Mouse (Mus musculus) heart, embryonic 14.5 days (tissue): ENCODE measurements around the gene Slc36a2. TPM values are rescaled to one million over a fixed set of nuclear protein-coding genes. Genes with fewer than 3 reads are reported as not detected.

Experiments
- ATAC-seq: fragments of 200-750 bp; cut with Nextera tagmentation; 2 replicates; pipeline ENCODE4 v1.8.0; 2017; ENCODE audit warnings: low read depth, moderate TSS enrichment; ENCODE audit not compliant: insufficient number of reproducible peaks, insufficient read depth, low FRiP score
- H3K27ac ChIP-seq, 2 experiments: fragments of 200-500 bp in 1 of 2; fragments of 300-500 bp in 1 of 2; sonication (generic) in 1 of 2; replicated peaks in 1 of 2; 2 replicates each; pipeline ENCODE4 v1.5.1; 2012 to 2014; ENCODE audit warnings: low read depth in 2 of 2, low read length in 2 of 2, control low read depth in 1 of 2, mild to moderate bottlenecking in 1 of 2, mixed read lengths in 1 of 2; ENCODE audit not compliant: control insufficient read depth in 1 of 2, insufficient read depth in 1 of 2
- H3K27me3 ChIP-seq: fragments of 300-500 bp; sonication (generic); 2 replicates; pipeline ENCODE4 v1.6.1; 2014; ENCODE audit warnings: mild to moderate bottlenecking, low read length, control low read depth; ENCODE audit not compliant: control insufficient read depth, insufficient read depth
- H3K36me3 ChIP-seq: fragments of 300-500 bp; sonication (generic); 2 replicates; pipeline ENCODE4 v1.6.1; 2014; ENCODE audit warnings: mild to moderate bottlenecking, control low read depth, low read length, mixed read lengths; ENCODE audit not compliant: control insufficient read depth, insufficient read depth
- H3K4me1 ChIP-seq, 2 experiments: fragments of 200-500 bp in 1 of 2; fragments of 300-500 bp in 1 of 2; sonication (generic) in 1 of 2; 2 replicates each; pipeline ENCODE4 v1.6.1; 2012 to 2014; ENCODE audit warnings: low read length in 2 of 2, control low read depth in 1 of 2, mixed read lengths in 1 of 2; ENCODE audit not compliant: control insufficient read depth in 2 of 2, insufficient read depth in 2 of 2
- H3K4me2 ChIP-seq: fragments of 300-500 bp; sonication (generic); 2 replicates; pipeline ENCODE4 v1.6.1; 2014; ENCODE audit warnings: mild to moderate bottlenecking, low read length
- H3K4me3 ChIP-seq, 2 experiments: fragments of 200-500 bp in 1 of 2; fragments of 300-500 bp in 1 of 2; sonication (generic) in 1 of 2; 2 replicates each; pipeline ENCODE4 v1.5.1; 2012 to 2014; ENCODE audit warnings: low read length in 2 of 2, mild to moderate bottlenecking in 2 of 2, control low read depth in 1 of 2, low read depth in 1 of 2, moderate library complexity in 1 of 2; ENCODE audit not compliant: control insufficient read depth in 1 of 2, insufficient read depth in 1 of 2
- H3K9ac ChIP-seq: fragments of 300-500 bp; sonication (generic); 2 replicates; pipeline ENCODE4 v1.6.1; 2014; ENCODE audit warnings: mild to moderate bottlenecking, low read length
- H3K9me3 ChIP-seq: fragments of 300-500 bp; sonication (generic); 2 replicates; pipeline ENCODE4 v1.6.1; 2016; ENCODE audit warnings: low read length, control low read depth; ENCODE audit not compliant: control insufficient read depth
- WGBS: fragments of 180-500 bp; shearing (Covaris S2); extraction: QIAGEN DNeasy Blood & Tissue Kit; methylation state at CpG from one replicate; pipeline ENCODE4 v1.1.7; 2014; 5-methylcytosine and 5-hydroxymethylcytosine counted together
- polyA plus RNA-seq: library from polyadenylated mRNA; unstranded; fragments of >200 nt; fragmentation: Nextera tagmentation; extraction: Ambion mirVana; gene quantifications from 2 replicates; pipeline ENCODE4 v1.2.1, GENCODE M21; 2014

Slc36a2 gene
- polyA plus RNA-seq, 1 experiment from 2014 or later: 7.3 TPM

DNA sequence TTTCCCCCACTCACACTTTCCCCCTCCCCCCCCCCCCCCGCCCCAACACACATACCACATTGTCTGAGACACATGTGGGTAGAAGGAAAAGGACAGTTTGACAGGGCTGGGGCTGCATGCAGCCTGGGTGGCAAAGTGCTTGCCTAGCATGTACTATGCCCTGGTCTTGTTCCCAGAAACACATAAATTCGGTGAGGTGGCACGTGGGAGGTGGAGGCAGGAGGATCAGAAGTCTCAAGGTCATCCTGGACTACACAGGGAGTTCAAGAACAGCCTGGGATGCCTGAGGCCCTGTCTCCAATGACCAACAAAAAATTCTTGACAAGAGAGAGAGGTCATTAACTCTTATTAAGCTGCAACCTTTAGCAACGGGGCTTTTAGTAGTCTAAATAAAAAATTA lies 31.2 kb upstream of the Slc36a2 start:
- no peak for ATAC-seq
- H3K27me3 ChIP-seq: no peaks in the 10 kb centered on the region
- H3K4me2 ChIP-seq: no peak overlapping the region
- H3K36me3 ChIP-seq: peaks cover 19% of the 10 kb centered on the region
- no peak overlapping the region for H3K9ac ChIP-seq
- no peak overlapping the region for H3K27ac ChIP-seq
- WGBS: 70% methylated on average over 3 of the region's 4 CpGs
- H3K9me3 ChIP-seq: peaks cover 5% of the 10 kb centered on the region; the same call in 1 of the 2 replicates
- no peak overlapping the region for H3K4me3 ChIP-seq
- H3K4me1 ChIP-seq: peaks cover 0 to 5% of the 10 kb centered on the region in 2 experiments; a peak in 1 of 4 replicates

DNA sequence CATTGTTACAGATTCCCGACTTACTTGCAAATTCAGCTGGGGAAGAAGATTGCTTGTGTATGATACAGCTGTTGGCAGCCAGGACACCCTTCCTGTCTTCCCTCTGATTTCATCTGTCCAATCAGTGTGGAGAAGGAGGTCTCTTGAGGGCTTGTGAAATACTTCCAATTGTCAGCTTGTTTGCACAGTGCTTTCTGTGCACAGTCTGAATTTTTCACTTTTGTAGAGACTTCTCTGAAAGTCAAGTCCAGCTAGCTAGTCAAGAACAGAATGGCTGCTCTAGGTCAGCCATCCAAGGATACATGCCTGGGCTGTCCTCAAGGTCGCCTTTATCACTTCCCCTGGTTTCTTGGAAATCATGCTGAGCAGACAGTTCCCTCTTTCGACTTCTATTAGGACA lies 30.1 kb upstream of the Slc36a2 start:
- Histone ChIP-seq H3K27me3 (no peaks in the 10 kb centered on the region), H3K9ac (no peak overlapping the region), H3K36me3 (peaks cover 11% of the 10 kb centered on the region; the same call in 1 of the 2 replicates), H3K9me3 (peaks cover 5% of the 10 kb centered on the region; the same call in 1 of the 2 replicates), H3K4me2 (no peak overlapping the region), H3K27ac (no peak overlapping the region), H3K4me3 (no peak overlapping the region), H3K4me1 (peaks cover 0 to 5% of the 10 kb centered on the region in 2 experiments; a peak in 1 of 4 replicates)
- ATAC-seq: no peak
- 56% methylated on average over 3 of the region's 3 CpGs for WGBS

- H3K9ac ChIP-seq: no peak overlapping the region
- WGBS: 84% methylated on average over 5 of the region's 5 CpGs
- H3K4me3 ChIP-seq: no peak overlapping the region
- peaks cover 5% of the 10 kb centered on the region; the same call in 1 of the 2 replicates for H3K9me3 ChIP-seq
- 0 out of 2 replicates have a peak, but pooled peaks cover 3% of the 10 kb centered on the region for H3K36me3 ChIP-seq
- H3K27me3 ChIP-seq: no peaks in the 10 kb centered on the region
- no peak overlapping the region for H3K4me2 ChIP-seq
- H3K27ac ChIP-seq: no peak overlapping the region
- no peak for ATAC-seq
- peaks cover 0 to 5% of the 10 kb centered on the region in 2 experiments; a peak in 1 of 4 replicates for H3K4me1 ChIP-seq
Observed at GRCm38 (mm10) chr11:55214161-55214560, 29.3 kb upstream of the Slc36a2 start.

GRCm38 (mm10) chr11:55213518-55213917 lies 28.6 kb upstream of the Slc36a2 start:
- ATAC-seq: no peak
- no peak overlapping the region for H3K9ac ChIP-seq
- no peak overlapping the region for H3K4me2 ChIP-seq
- H3K9me3 ChIP-seq: peaks cover 5% of the 10 kb centered on the region; the same call in 1 of the 2 replicates
- WGBS: 78% methylated on average over 4 of the region's 4 CpGs
- peaks cover 0 to 5% of the 10 kb centered on the region in 2 experiments; a peak in 1 of 4 replicates for H3K4me1 ChIP-seq
- H3K27me3 ChIP-seq: no peaks in the 10 kb centered on the region
- H3K36me3 ChIP-seq: no peaks in the 10 kb centered on the region
- no peak overlapping the region for H3K27ac ChIP-seq
- H3K4me3 ChIP-seq: no peak overlapping the region

- 0 out of 4 replicates have a peak, but pooled peaks cover 0 to 2% of the 10 kb centered on the region in 2 experiments for H3K4me1 ChIP-seq
- WGBS: 74% methylated on average over 6 of the region's 6 CpGs
- no peaks in the 10 kb centered on the region for H3K36me3 ChIP-seq
- no peak overlapping the region for H3K4me3 ChIP-seq
- H3K27ac ChIP-seq: no peak overlapping the region
- no peak overlapping the region for H3K9ac ChIP-seq
- ATAC-seq: no peak
- no peak overlapping the region for H3K4me2 ChIP-seq
- no peaks in the 10 kb centered on the region for H3K27me3 ChIP-seq
- H3K9me3 ChIP-seq: peaks cover 5% of the 10 kb centered on the region; the same call in 1 of the 2 replicates
Observed at GRCm38 (mm10) chr11:55209626-55210353, 24.9 kb upstream of the Slc36a2 start.

GRCm38 (mm10) chr11:55209032-55209431 lies 24.2 kb upstream of the Slc36a2 start:
- no peak overlapping the region for H3K4me3 ChIP-seq
- no peak overlapping the region for H3K27ac ChIP-seq
- H3K27me3 ChIP-seq: no peaks in the 10 kb centered on the region
- WGBS: 66% methylated on average over 2 of the region's 2 CpGs
- ATAC-seq: no peak
- no peak overlapping the region for H3K4me2 ChIP-seq
- H3K4me1 ChIP-seq: 0 out of 4 replicates have a peak, but pooled peaks cover 0 to 2% of the 10 kb centered on the region in 2 experiments
- H3K9me3 ChIP-seq: peaks cover 5% of the 10 kb centered on the region; the same call in 1 of the 2 replicates
- H3K9ac ChIP-seq: no peak overlapping the region
- no peaks in the 10 kb centered on the region for H3K36me3 ChIP-seq

DNA sequence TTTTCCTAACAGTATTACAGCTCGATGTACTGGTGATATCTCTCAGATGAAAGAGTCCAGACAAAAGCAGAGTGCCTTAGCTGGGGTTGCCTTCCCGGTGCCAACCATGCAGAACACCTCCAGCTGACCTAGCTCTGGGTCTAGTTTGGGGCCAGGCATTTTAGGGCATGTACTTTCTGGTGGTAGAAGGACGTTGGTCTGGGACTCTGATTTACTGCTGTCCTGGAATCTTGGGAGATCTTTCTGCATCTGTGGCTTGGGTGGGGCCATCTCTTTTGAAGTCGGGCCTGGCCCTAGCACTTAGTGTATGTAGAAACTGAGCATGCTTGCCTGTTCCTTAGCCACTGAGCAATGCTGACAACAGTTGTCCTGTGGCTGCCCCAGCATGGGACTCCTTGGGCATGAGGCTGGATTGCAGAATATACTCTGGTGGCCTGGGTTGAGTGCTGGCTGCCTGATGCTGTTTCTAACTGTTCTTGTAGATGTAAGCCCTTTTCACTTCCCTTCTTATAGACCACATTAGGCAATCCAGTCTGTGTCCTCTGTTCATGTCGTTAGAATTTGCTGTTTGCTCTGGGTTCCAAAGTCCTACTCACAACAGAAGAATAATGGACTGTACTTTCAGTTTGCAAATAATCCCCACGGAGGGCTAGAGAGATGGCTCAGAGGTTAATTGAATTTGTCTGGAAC lies 23.3 kb upstream of the Slc36a2 start:
- H3K4me3 ChIP-seq: no peak overlapping the region
- 0 out of 4 replicates have a peak, but pooled peaks cover 0 to 2% of the 10 kb centered on the region in 2 experiments for H3K4me1 ChIP-seq
- peaks cover 5% of the 10 kb centered on the region; the same call in 1 of the 2 replicates for H3K9me3 ChIP-seq
- H3K9ac ChIP-seq: no peak overlapping the region
- no peaks in the 10 kb centered on the region for H3K36me3 ChIP-seq
- H3K4me2 ChIP-seq: no peak overlapping the region
- no peak for ATAC-seq
- H3K27me3 ChIP-seq: no peaks in the 10 kb centered on the region
- 55% methylated on average over 6 of the region's 6 CpGs for WGBS
- no peak overlapping the region for H3K27ac ChIP-seq
